Mouse (Mus musculus) duodenum, adult 2 months (tissue): ENCODE measurements around the gene Abca7. TPM values are rescaled to one million over a fixed set of nuclear protein-coding genes. Genes with fewer than 3 reads are reported as not detected.

Experiments used
- polyA plus RNA-seq: library from polyadenylated mRNA; depleted of rRNA; stranded (reverse); fragments of >200 nt; gene quantifications from 2 replicates; pipeline ENCODE4 v1.2.3, GENCODE M21; 2012; ENCODE audit warnings: low replicate concordance; rRNA removed

The Abca7 gene
- 22.5 and 27.6 TPM in 2 replicates for polyA plus RNA-seq

DNA sequence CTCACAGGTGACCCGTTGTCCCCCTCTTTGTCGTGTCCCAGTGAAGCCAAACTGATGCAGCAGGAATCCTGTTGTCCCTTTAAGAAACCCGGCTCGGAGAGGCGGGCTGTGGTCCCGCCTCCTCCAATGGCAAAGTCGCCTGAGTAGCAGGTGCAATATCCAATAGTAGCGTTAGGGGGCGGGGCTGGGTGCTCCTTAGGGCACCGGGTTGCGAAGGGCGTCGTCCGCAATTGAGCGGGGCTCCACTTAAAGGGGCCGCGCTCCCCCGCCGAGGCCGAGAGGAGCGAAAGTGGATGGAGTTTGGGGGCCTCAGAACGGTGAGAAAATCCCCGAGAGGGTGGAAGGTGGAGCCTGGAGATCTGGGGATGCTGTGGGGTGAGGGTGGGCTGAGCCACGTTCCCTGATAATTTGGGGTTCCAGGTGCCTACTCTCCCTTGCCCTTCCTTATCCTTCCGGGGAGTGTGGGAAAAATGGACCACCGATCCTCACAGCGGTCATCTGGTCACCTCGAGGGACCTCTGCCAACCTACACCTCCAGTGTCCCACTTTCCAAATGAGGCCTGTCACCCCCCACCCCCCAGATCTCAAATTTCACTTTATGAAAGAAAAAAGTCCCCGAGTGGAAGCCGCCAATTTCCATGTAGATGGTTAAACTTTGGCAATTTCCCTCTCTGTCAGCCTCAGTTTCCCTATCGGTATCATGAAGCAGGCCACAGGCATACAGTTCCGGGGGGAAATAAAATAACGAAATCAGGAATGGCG is at the start of gene Abca7:
Gene Abca7, plus strand, starts transcription at position 223 of the 762 bp plus-strand sequence.

DNA sequence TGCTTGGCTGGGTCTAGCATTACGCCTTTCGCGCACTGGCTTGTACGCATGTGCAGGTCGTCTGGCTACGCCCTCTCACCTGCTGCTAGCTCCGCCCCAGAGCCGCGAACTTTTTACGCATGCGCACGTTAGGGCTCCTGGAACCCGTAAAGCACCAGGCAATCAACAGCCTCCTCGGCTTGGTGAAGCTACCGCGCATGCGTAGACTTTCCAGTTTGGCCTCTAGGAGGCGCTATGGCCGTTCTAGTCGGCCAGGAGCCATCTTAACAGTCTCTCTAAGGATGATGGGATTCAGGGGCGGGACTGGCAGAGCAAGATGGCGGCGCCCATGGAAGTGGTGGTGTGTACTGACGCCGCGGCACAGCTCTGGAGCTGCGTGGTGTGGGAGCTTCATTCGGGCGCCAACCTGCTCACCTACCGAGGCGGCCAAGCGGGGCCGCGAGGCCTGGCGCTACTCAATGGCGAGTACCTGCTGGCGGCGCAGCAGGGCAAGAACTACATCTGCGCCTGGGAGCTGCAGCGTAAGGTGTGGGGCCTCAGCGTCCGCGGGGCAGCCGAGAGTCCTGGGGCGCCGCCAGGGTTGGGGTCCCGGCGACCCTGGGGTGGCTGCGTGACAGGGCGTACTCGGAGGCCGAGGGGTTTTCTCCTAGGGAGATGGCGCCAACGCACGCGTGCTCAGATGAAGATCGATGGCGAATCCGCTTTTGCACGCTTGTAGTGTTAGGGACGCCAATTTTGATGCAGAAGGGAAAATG is 36.3 kb upstream of the Abca7 start, which contains the start of gene Wdr18:
Gene Wdr18, plus strand, starts transcription at position 306 of the 755 bp plus-strand sequence.

DNA sequence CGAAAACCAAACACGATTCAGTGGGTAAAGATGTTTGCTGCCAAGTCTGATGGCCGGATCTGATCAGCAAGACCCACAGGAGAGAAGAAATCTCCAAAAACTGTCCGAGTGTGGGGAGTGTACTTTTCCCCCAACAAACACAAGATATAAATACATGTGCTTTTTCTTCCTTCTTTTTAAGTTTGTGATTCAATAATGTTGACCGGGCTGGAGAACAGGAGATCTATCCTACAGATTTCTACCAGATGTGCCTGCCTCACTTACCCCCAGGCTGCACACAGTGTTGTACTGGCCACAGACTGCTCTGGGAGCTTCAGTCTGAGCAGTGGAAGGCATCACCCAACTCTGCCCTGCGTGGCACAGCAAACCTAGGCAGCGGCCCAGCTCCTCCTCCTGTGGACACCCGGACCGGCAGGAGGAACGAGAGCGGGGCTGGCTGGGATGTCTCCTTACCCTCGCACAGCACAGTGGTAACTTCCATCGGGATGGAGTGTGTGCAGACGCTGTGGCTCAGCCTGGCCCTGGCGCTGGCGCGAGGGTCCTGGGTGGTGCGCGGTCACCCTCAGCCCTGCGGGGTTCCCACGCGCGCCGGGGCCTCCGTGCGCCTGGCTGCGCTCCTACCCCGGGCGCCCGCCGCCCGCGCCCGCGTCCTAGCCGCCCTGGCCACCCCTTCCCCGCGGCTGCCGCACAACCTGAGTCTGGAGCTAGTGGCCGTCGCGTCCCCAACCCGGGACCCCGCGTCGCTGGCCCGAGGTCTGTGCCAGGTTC is 25.7 kb upstream of the Abca7 start, which contains the start of gene Grin3b:
Gene Grin3b, plus strand, starts transcription at position 301 of the 768 bp plus-strand sequence.

DNA sequence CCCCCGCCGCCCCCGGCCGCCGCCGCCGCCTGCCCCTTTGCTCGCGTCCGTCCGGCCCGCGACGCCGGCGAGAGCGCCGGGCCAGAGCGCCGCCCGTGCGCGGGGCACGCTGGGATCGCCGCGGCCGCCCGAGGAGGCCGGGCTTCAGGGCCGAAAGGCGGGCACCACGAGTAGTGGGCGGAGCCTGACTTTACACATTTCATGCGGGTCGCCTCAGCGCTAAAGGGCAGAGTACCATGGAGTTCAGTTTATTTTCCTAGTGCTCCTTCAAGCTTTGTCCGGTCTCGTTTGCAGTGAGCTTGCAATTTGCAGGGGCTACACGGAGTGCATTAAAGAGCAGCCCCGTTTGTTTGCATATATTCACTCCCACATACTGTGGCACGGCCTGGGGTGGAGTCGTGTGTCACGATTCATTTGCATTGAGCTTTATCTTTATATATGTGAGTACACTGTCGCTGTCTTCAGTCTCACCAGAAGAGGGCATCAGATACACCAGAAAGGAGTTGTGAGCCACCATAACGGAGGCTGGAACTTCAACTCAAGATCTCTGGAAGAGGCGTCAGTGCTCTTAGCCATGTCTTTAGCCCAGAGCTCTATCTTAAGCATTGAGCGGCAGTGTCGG is 12.0 kb upstream of the Abca7 start, which contains the start of gene Tmem259:
Gene Tmem259, minus strand, starts transcription at position 136 of the 622 bp plus-strand sequence.

DNA sequence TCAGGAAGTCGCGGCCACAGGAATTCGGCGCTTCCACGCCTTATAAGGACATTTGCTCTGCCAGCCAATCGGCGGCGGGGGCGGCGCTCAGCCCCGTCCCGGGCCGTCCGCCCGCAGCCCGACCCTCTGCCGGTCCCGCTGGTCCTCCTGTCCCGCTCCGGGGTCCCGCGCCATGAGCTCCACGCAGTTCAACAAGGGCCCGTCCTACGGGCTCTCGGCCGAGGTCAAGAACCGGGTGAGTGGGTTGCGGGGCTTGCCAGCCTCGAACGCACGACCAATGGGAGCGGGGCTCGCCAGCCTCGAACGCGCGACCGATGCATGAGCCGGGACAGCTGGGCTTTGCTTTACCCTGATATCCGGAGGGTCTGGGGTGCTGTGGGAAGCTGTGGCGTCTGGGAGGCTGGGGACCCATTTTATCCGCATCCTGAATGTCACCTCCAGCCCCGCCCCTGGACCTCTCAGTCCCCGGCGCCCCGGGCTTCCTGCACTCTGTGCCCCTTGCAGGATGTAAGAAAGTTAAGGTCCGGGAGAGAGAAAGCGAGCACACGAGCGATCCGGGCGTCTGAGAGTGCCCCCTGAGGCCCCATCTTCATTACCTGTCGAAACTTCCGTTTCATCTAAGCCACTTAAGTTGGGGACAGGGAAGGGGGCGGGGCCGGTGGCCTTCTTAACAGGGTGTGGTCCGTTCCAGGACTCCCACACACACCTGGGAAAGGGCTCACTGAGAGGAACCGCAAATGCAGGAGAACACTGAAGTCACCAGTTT is 7.6 kb upstream of the Abca7 start, which contains the start of gene Cnn2:
Gene Cnn2, plus strand, starts transcription at position 79 of the 766 bp plus-strand sequence.

DNA sequence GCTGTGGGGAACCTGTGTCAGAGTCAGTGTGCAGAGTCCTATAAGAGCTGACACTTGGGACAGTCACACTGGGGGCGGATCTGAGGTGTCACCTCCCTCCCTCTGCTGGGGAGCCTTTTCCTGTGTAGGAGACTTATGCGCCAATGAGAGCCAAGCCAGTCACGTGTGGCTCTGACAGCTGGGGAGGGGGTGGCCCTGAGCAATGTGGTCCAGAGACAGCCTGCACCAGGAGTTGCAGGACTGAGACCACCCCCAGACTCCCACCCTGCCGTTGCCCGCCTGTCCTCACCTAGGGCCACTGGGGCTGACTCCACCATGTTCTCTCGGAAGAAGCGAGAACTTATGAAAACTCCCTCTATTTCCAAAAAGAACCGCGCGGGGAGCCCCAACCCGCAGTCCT is 20.2 kb downstream of the Abca7 start, which contains the start of gene Arhgap45:
Gene Arhgap45, plus strand, starts transcription at position 143 of the 400 bp plus-strand sequence.

DNA sequence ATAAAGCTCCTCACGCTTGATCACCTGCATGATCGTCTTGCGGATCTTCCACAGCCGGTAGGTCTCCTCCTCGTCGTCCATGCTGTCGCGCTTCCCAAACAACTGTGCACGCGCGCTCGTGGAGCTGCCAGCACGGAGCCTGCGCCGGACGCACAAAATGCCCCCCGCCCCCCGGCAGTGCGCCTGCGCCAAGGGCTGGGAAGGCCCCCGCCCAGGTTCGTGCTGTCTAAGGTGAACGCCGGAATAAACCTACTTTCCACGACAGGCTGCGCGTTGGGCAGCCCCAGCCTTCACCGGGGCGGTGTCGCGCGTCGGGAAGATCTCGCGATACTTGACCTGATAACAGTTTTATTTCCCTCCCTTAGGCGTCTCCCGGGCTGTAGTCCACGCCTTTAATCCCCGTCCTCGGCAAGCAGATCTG is 43.3 kb downstream of the Abca7 start, which contains the start of gene Polr2e:
Gene Polr2e, minus strand, starts transcription at position 237 of the 421 bp plus-strand sequence.

DNA sequence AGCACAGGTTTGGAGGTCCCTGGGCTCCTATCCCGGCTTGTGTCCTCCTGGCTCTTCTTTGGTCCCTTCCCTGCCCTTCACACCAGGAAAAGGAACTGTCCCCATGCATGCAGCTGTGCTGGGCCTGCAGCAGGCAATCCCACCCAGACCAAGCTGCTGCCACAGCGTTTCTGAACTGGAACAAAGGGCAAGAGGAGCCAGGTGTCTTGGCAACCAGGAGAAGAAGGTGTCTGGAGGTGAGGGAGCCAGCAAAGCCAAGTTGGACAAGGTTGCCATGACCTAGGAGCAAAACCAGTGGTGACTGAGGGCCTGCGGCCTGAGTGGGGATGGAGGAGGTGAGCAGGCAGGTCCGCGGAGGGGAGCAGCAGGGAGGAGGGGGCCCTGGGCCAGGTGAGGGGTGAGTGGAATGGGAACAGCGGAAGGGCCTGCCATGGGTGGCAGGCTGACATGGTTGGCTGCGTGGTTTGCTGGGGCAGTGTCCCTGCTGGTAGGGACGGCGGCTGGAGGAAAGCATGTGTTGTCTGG is 50.8 kb downstream of the Abca7 start, which contains the start of gene Gpx4:
Gene Gpx4, plus strand, starts transcription at position 126 of the 525 bp plus-strand sequence.

Other genes with a start within 250 kb of the Abca7 start
- 47.7 and 62.9 TPM in 2 replicates for gene Polrmt, start 249.9 kb upstream of the Abca7 start, polyA plus RNA-seq
- gene Fgf22, start 241.4 kb upstream of the Abca7 start, polyA plus RNA-seq = not detected in 2 replicates
- 161 and 229 TPM in 2 replicates for gene Rnf126, start 229.5 kb upstream of the Abca7 start, polyA plus RNA-seq
- gene Fstl3, start 219.2 kb upstream of the Abca7 start, polyA plus RNA-seq = 11.5 and 11.9 TPM in 2 replicates
- gene Prss57, start 205.5 kb upstream of the Abca7 start, polyA plus RNA-seq = 0.27 and 0.59 TPM in 2 replicates
- 17.2 and 27.7 TPM in 2 replicates for gene Palm, start 202.9 kb upstream of the Abca7 start, polyA plus RNA-seq
- gene Misp, start 175.5 kb upstream of the Abca7 start, polyA plus RNA-seq = 97.3 and 216 TPM in 2 replicates
- gene Ptbp1, start 142.1 kb upstream of the Abca7 start, polyA plus RNA-seq = 156 and 209 TPM in 2 replicates
- gene Prtn3, start 122.0 kb upstream of the Abca7 start, polyA plus RNA-seq = 3.8 and 5.3 TPM in 2 replicates
- 6.1 and 11.4 TPM in 2 replicates for gene Plppr3, start 121.9 kb upstream of the Abca7 start, polyA plus RNA-seq
- gene Elane, start 110.2 kb upstream of the Abca7 start, polyA plus RNA-seq = not detected in 2 replicates
- gene Cfd, start 105.6 kb upstream of the Abca7 start, polyA plus RNA-seq = 12.8 and 564 TPM in 2 replicates
- gene Med16, start 87.6 kb upstream of the Abca7 start, polyA plus RNA-seq = 44.8 and 49.2 TPM in 2 replicates
- not detected in 2 replicates for gene Gm26602, start 85.6 kb upstream of the Abca7 start, polyA plus RNA-seq
- 5.1 and 5.6 TPM in 2 replicates for gene Kiss1r, start 79.5 kb upstream of the Abca7 start, polyA plus RNA-seq
- gene R3hdm4, start 75.3 kb upstream of the Abca7 start, polyA plus RNA-seq = 102 and 133 TPM in 2 replicates
- gene Arid3a, start 69.5 kb upstream of the Abca7 start, polyA plus RNA-seq = 8.1 and 9.4 TPM in 2 replicates
- 32.5 and 36.7 TPM in 2 replicates for gene Wdr18, start 36.3 kb upstream of the Abca7 start, polyA plus RNA-seq
- 0.13 TPM in 1 of 2 replicates, not detected in the other for gene Grin3b, start 25.8 kb upstream of the Abca7 start, polyA plus RNA-seq
- 473 and 724 TPM in 2 replicates for gene Tmem259, start 12.2 kb upstream of the Abca7 start, polyA plus RNA-seq
- gene Cnn2, start 7.9 kb upstream of the Abca7 start, polyA plus RNA-seq = 47.4 and 53.3 TPM in 2 replicates
- gene Arhgap45, start 20.2 kb downstream of the Abca7 start, polyA plus RNA-seq = 16.6 and 28.8 TPM in 2 replicates
- 82.1 and 91.1 TPM in 2 replicates for gene Polr2e, start 43.3 kb downstream of the Abca7 start, polyA plus RNA-seq
- 1,699 and 1,725 TPM in 2 replicates for gene Gpx4, start 50.7 kb downstream of the Abca7 start, polyA plus RNA-seq
- 63.5 and 95.0 TPM in 2 replicates for gene Sbno2, start 109.1 kb downstream of the Abca7 start, polyA plus RNA-seq
- 105 and 121 TPM in 2 replicates for gene Stk11, start 119.3 kb downstream of the Abca7 start, polyA plus RNA-seq
- 5,808 and 7,935 TPM in 2 replicates for gene Atp5d, start 142.1 kb downstream of the Abca7 start, polyA plus RNA-seq
- gene Cbarp, start 144.3 kb downstream of the Abca7 start, polyA plus RNA-seq = 6.3 and 6.6 TPM in 2 replicates
- gene Midn, start 151.8 kb downstream of the Abca7 start, polyA plus RNA-seq = 198 and 360 TPM in 2 replicates
- gene Cirbp, start 169.5 kb downstream of the Abca7 start, polyA plus RNA-seq = 46.7 and 55.3 TPM in 2 replicates
- 12.6 and 12.7 TPM in 2 replicates for gene 1600002K03Rik, start 176.4 kb downstream of the Abca7 start, polyA plus RNA-seq
- 2.0 and 2.2 TPM in 2 replicates for gene Efna2, start 183.0 kb downstream of the Abca7 start, polyA plus RNA-seq
- gene Mum1, start 229.9 kb downstream of the Abca7 start, polyA plus RNA-seq = 14.5 and 19.2 TPM in 2 replicates